Mouse (Mus musculus): ENCODE measurements around the gene Mphosph9. TPM values are rescaled to one million over a fixed set of nuclear protein-coding genes. Genes with fewer than 3 reads are reported as not detected.
A peak's percentile ranks its signal among the peaks of the same experiment; 100 is the strongest.

Gene Mphosph9
- total RNA-seq, 2 experiments from 2014 or later, result 24.7 TPM

- no peak for ATAC-seq (replicated peaks; ENCODE audit: low FRiP score, low TSS enrichment, poor library complexity, severe bottlenecking)
These were observed 83.3 kb downstream of the Mphosph9 start for GRCm38 (mm10) chr5:124244449-124244848.

GRCm38 (mm10) chr5:124243236-124243901 lies 84.4 kb downstream of the Mphosph9 start:
- no peak for ATAC-seq (replicated peaks; ENCODE audit: low FRiP score, low TSS enrichment, poor library complexity, severe bottlenecking)

GRCm38 (mm10) chr5:124241686-124242444 lies 85.9 kb downstream of the Mphosph9 start:
- ATAC-seq (replicated peaks; ENCODE audit: low FRiP score, low TSS enrichment, poor library complexity, severe bottlenecking), result no peak

- ATAC-seq (replicated peaks; ENCODE audit: low FRiP score, low TSS enrichment, poor library complexity, severe bottlenecking), result no peak
These were observed 86.7 kb downstream of the Mphosph9 start for GRCm38 (mm10) chr5:124240841-124241685.

GRCm38 (mm10) chr5:124236180-124236579 lies 91.6 kb downstream of the Mphosph9 start:
- no peak for ATAC-seq (replicated peaks; ENCODE audit: low FRiP score, low TSS enrichment, poor library complexity, severe bottlenecking)

- no peak for ATAC-seq (replicated peaks; ENCODE audit: low FRiP score, low TSS enrichment, poor library complexity, severe bottlenecking)
These were observed 93.0 kb downstream of the Mphosph9 start for GRCm38 (mm10) chr5:124234778-124235177.

- ATAC-seq (replicated peaks; ENCODE audit: low FRiP score, low TSS enrichment, poor library complexity, severe bottlenecking), result no peak
These were observed 93.7 kb downstream of the Mphosph9 start for GRCm38 (mm10) chr5:124233874-124234661.

GRCm38 (mm10) chr5:124233144-124233465 lies 94.7 kb downstream of the Mphosph9 start:
- no peak for ATAC-seq (replicated peaks; ENCODE audit: low FRiP score, low TSS enrichment, poor library complexity, severe bottlenecking)

GRCm38 (mm10) chr5:124232360-124233143 lies 95.2 kb downstream of the Mphosph9 start:
- 0 out of 2 replicates have a peak, but pooled peaks have one; percentile 42 for ATAC-seq (replicated peaks; ENCODE audit: low FRiP score, low TSS enrichment, poor library complexity, severe bottlenecking)

- no peak for ATAC-seq (replicated peaks; ENCODE audit: low FRiP score, low TSS enrichment, poor library complexity, severe bottlenecking)
These were observed 97.3 kb downstream of the Mphosph9 start for GRCm38 (mm10) chr5:124230461-124230860.

GRCm38 (mm10) chr5:124227193-124227592 lies 100.6 kb downstream of the Mphosph9 start:
- no peak for ATAC-seq (replicated peaks; ENCODE audit: low FRiP score, low TSS enrichment, poor library complexity, severe bottlenecking)

GRCm38 (mm10) chr5:124226494-124226893 lies 101.3 kb downstream of the Mphosph9 start:
- ATAC-seq (replicated peaks; ENCODE audit: low FRiP score, low TSS enrichment, poor library complexity, severe bottlenecking), result no peak

GRCm38 (mm10) chr5:124225891-124226290 lies 101.9 kb downstream of the Mphosph9 start:
- ATAC-seq (replicated peaks; ENCODE audit: low FRiP score, low TSS enrichment, poor library complexity, severe bottlenecking), result peak; percentile 96

GRCm38 (mm10) chr5:124224321-124225092 lies 103.3 kb downstream of the Mphosph9 start:
- no peak for ATAC-seq (replicated peaks; ENCODE audit: low FRiP score, low TSS enrichment, poor library complexity, severe bottlenecking)

- ATAC-seq (replicated peaks; ENCODE audit: low FRiP score, low TSS enrichment, poor library complexity, severe bottlenecking), result no peak
These were observed 104.2 kb downstream of the Mphosph9 start for GRCm38 (mm10) chr5:124223574-124223973.

GRCm38 (mm10) chr5:124222696-124223095 lies 105.1 kb downstream of the Mphosph9 start:
- no peak for ATAC-seq (replicated peaks; ENCODE audit: low FRiP score, low TSS enrichment, poor library complexity, severe bottlenecking)

- no peak for ATAC-seq (replicated peaks; ENCODE audit: low FRiP score, low TSS enrichment, poor library complexity, severe bottlenecking)
These were observed 106.1 kb downstream of the Mphosph9 start for GRCm38 (mm10) chr5:124221736-124222040.
